Mouse (Mus musculus) lung, postnatal 14 days (tissue): Measurements from ENCODE around the gene A4galt.
"Not testable (repeated sequence)": the region's sequence is repeated elsewhere in the genome, so short reads cannot be mapped to it uniquely, and the experiment has no call there.

ENCODE experiments used
- DNase-seq: peaks from one replicate; pipeline ENCODE4 v3.0.0; 2021

A4galt gene

DNA sequence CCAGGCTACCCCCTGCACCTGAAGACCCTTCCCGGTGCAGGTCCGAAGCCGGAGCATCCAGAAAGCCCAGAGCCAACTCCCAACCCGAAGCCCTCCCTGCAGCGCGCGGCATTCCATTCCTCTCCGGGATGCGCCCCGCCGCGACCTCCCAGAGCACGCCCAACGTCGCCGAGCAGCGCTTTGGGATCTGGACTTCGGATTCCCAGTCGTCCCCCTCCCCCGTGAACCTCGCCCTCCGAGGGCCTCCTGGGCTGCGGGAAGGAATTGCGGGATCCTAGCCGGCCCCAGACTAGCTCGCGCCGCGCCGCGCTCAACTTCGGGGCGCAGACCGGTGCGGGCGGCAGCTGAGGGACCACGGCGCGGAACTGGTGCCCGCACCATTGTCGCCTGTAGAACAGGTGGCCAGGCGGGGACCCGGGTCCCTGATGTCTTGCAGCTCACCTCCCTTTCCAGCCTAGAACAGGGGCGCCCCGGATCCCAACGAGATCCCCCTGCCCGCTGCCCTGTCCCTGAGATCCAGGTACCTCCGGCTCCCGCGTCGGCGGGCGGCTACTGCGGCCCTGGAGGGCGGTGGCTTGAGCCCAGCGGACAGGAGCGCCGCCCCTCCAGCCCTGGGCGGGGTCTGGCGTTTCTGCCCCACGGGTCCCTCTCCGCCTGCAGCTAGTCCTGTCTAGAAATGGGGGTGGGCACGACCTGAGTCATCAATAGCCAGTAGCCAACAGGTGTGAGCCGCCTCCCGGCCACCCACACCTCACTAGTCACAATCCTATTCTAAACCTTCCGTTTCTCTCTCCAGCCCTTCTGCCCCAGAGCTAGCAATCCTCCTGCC is at the start of gene A4galt:
TSS of gene A4galt (minus strand) at position 599 of the 829 bp plus-strand sequence.
- DNase-seq = peak; percentile 48

DNA sequence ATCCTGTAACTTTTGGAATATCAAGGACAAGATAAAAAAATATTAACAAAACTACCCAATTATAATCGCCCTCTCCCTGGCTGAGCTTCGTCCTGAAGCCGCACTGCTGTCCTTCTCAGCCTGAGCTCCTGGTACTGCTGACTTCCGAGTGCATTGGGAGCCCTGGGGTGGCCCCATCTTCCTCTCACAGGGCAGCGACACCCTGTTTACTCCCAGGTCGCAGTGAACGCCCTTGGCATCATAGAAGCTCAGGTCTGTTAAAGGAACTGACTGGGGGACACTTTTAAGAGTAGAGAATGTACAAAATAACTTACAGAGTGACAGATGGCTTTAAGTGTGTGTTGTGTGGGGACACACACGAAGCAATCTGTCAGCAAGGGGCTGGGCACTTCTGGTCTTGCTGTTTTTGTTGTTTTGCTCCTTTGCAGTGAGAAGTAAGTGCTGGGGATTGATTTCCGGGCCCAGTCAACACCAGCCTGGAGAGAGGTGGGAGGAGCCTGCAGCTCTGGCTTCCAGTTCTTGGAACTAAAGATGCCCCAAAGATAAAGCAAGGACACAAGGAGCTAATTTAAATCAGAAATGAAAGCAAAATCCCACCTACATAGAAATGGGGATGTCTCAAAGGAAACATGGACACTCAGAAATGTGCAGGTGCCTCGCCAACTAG is 48.5 kb upstream of the A4galt start:
- DNase-seq = peak; percentile 25

DNA sequence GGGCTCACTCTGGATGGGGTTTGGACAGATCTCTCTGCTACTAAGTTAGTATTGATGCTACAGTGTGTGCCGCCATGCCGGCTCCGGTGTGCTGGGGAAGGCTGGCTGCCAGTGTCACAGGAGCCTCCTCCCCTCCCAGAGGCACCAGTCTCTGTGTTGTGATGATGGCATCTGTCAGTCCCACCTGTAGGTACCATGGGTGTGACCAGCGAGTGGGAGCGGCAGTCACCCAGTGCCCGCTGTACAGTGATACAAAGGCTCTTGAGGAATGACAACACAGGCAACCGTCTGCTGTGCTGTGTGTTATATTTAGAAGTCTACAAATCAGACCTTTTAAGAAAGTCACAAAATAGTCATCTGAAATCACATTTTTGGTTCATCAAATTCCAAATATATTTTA is 47.9 kb upstream of the A4galt start:
- no peak for DNase-seq

DNA sequence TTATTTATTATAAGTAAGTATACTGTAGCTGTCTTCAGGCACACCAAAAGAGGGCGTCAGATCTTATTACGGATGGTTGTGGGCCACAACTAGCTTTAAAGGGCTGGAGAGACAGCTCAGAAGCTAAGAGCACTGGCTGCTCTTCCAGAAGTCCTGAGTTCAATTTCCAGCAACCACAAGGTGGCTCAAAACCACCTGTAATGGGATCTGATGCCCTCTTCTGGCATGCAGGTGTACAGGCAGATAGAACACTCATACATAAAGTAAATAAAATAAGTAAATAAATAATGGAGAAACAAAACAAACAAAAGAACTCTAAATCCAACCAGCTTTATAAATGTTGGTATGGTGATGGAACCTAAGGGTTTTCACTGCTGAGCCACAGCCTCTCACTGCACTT is 47.2 kb upstream of the A4galt start:
- no peak for DNase-seq

DNA sequence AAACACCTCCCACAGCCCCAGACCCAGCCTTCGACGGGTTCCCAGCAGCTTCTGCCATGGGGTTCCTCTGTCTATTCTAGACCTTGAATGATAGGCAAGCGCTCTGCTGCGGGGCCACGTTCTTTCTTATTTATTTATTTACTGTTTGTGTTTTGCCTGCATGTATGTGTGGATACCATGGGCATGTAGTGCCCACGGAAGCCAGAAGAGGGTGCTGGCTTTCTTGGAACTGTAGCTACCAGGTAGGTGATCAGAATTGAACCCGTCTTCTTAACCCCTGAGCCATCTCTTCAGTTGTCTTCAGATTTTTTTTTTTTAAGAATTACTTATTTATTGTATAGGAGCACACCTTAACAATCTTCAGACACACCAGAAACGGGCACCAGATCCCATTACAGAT is 46.7 kb upstream of the A4galt start:
- DNase-seq = no peak

DNA sequence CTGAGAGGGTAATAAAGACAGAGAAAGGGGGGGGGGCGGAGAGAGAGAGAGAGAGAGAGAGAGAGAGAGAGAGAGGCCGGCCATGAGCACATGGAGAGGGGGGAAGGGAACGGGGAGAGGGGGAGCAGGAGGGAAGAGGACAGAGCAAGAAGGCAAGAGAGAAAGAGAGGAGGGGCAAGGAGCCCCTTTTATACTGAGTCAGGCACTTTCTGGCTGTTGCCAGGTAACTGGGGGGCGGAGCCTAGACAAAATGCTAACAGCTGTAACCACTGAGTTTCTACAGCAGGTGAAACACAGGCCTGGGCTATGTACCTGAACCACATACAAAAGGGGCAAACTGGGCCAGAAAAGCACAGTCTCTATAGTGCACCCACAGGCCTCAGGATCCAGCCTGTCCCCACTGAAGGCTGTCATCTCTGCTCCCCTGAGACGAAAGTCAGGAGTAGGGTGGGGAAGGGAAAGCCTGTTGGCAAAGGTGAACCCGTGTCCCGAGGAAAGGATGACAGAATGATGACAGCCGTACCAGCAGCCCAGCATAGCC is 45.3 kb upstream of the A4galt start:
- no peak for DNase-seq

DNA sequence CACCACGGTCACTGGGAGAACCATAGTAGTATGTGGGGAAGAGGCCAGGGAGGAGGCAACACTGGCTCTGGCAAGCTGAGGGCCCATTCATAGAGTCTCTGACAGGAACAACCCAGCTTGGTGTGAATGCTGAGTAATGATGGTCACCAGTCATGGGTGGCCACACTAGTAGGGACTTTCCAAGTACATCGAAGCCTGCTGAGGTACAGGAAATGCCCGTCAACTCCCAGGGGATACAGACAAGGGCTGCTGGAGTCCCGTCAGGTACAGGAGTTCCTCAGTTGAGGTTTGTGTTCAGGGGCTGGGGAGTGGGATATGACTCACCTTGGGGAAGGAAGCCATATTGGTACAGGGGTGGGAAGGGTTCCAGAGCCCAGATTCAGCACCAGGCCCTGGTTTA is 44.5 kb upstream of the A4galt start:
- no peak for DNase-seq

DNA sequence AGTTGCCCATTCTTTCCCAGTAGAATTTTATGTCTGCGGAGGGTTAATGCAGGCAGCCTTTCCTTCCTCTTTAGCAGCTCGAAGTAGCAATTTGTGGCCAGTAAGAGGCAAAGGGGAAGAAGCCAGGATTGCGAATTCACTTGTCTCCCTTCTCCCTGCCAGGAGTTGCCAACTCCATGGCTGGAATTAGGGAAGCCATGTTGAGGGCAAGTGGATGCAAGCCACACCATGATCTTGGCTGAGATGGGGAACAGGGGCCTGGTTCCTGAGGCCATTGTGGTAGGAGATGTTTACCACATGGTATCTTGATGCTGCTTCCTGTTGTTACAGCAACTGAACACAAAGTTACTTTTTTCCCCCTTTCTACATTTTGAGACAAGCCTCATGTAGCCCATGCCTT is 43.4 kb upstream of the A4galt start:
- no peak for DNase-seq

DNA sequence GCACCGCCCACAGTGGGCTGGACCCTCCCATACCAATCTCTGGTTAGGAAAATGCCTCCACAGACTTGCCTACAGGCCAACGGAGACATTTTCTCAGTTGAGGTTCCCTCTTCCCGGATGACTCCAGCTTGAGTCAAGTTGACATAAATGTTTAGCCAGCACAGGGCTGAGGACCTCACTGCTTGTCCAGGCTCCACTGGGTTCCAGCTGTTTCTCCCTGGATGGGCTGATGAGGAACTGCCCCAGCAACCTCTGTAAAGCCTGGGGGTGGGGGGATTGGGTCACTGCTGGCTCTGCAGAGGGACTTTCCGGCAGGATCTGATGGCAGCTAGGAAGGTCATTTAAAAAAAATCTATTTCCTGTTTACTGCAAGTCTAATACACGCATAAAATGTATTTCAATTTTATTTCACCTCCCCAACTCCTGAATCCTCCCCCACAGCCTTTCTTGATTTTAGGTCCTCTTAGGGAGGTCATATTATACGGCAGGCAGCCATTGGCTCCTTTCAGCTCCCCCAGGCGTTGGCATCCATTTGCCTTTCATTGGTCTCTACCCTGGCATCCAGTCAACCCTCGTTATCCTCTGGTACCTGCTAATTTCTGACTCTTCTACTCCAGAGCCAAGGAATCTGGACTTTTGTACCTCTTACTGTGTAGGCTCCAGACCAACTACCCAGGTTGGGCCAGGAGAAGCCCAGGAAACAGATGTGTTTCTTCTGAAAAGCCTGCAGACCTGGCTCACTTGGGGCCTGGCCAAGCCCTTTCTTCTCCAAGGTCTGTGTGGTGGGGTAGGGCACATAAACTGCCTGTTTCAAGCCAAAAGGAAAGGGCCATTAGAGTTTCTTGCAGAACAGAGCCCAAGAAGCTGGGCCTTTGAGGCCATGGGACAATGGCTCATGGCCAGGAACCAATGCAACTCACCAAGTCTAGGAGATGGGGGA is 42.4 kb upstream of the A4galt start:
- DNase-seq = peak; percentile 26

DNA sequence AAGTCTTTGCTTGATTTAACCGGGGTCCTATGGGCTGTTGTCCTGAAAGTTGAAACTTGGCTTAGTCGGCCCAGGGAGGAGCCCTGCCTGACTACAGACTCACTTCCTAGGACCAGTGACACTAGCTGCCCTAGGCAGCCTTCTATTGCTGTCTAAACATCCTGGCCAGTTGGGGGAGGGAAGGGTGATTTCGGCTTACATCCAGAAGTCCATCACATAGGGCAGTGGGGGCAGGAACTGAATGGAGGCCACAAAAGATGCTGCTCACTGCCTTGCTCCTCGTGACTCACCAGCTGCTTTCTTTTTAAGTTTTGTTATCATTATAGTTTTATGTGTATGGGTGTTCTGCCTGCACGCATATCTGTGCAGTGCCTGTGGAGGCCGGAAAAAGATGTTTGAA is 41.6 kb upstream of the A4galt start:
- DNase-seq = peak; percentile 68

DNA sequence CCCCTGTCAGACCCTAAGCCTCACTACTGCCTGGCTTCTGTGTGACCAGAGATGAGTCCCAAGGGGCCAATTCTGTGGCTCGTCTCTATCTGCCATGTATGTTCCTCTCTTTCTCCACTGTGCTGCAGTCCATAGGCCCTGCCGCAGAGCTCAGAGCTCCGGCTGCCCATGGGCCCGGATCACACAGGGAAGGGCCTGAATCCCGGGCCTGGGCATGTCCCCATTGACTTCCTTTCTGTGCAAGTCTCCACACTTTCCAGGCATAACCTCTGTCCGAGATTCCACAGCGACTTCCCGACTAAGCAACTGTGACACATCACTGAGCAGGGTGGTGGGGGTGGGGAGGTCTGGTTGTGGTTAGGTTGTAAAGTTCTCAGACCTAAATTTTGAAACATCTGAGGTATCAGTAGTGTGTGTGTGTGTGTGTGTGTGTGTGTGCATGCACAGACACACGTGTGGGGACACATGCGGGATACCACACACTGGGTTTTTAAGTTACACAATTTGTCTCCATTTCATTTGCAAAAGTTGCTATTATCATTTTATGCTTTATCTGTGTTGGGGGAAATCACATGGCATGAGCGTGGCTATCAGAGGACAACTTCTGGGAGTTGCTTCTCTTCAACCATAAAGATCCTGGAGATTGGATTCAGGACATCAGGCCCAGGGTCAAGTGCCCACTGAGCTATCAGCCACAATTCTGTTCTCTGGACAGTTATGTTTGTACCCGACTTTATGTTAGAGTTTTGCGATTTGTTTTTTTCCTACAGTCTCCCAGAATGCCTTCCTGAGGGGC is 40.9 kb upstream of the A4galt start:
- DNase-seq = no peak

DNA sequence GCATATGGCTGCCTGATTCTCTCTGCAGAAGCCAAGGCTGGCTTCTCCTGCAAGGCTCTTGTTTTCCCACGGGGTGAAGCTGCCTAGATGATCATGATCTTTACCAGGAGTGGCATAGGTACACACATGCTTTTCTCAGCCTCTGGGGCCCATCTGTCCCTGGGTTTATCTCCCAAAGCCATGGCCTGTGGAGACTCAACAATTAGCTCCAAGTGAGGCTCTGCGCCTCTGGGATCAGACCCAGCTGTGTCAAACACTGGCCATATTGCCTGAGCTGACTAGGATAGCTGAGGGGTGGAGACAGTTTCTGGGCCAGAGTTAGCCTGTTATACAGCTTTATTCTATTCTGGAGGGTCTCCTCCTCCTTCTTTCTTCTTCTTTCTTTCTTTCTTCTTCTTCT is 39.3 kb upstream of the A4galt start:
- no peak for DNase-seq

DNA sequence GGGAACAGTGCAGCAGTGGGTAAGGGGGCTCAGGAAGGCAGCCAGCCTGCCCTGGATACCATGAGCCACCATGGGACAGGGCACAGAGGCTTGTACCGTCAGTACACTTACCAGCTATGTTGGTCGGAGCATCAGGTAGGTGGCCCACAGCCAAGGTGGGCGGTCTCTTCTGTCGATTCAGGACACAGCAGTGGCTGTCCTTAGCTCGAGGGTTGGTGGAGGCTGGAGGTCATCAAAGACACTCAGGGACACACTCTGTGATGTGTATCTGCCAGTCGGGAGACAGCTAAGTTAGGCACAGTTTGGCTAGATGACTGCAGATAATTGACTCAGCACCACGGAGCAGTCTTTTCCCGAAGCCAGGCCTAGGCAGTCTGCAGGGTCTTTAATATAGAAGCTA is 33.3 kb upstream of the A4galt start:
- DNase-seq = no peak

DNA sequence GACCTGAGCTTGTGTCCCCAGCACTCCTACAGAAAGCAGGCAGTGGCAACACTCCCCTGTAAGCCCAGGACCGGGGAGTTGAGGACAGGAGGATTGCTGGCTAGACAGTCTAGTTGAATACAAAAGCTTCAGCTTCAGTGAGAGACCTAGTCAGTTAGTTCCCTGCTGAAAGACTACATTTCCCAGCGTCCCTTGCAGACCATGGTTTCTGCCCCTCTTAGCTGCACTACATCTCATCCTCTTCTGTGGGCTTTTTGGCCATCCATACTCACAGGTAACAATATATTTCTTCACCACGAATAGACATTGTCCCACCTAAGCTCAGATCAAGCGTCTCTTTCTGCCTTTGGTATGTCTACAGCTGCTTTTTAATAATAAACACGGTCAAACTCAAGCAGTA is 30.8 kb upstream of the A4galt start:
- DNase-seq = no peak

DNA sequence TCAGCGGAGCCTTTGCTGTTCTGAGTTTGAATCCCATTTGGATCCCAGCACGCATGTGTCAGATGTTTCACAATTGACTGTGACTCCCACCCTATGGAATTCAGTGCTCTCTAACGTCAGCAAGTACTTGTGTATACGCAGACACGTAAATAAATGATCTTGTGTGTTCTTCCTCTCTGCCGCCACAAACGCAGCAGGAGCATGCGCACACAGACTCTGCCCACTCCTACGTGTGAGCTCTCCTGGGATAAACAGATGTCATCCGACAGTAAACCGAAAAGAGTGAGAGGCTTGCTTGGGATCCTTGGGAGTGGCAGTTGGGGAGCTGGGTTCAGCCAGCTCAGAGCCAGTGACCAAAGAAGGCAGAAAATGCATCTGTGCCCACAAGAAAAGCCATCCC is 29.7 kb upstream of the A4galt start:
- DNase-seq = peak; percentile 33

DNA sequence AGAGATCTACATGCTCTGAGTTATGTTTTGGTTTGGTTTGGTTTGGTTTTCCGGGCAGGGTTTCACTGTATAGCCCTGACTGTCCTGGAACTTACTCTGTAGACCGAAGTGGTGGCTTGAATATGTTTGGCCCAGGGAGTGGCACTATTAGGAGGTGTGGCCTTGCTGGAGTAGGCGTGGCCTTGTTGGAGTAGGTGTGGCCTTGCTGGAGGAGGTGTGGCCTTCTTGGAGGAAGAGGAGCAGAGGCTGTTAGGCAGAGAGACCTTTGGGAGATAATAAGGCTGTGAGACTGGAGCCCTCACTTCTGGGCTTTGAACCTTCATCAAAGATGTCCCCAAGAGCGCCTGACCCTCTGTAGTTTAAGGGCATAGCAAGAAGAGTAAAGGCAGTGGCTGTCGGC is 27.0 kb upstream of the A4galt start:
- no peak for DNase-seq

DNA sequence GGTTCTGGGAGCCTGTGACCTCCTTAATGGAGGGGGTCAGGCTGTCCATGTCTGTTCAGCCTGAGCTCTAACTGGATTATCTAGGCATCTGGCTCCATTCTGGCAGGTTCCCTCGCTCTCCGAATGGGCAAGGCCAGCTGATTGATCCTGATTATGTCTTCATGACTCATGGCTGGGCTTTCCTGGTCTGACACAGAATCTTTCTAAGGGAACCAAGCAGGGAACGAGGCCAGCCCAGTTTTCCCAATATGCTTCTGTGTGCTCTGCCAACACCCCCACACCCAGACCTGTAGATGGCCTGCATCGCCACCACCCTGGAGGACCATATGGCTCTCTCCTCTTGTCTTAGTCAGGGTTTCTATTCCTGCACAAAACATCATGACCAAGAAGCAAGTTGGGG is 25.9 kb upstream of the A4galt start:
- no peak for DNase-seq

DNA sequence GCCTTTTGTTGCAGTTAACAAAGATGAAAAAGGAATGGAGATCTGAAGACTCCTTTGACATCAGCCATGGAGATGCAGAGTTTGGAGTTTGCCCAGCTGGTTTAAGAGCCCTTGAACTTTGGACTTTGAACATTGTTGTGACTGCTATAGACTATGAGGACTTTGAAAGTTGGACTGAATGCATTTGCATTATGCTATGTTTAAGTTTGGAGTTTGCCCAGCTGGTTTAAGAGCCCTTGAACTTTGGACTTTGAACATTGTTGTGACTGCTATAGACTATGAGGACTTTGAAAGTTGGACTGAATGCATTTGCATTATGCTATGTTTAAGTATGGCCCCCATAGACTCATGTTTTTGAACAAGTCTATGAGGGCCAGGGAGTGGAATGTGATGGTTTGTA is 22.7 kb upstream of the A4galt start:
- not testable (repeated sequence) for DNase-seq

DNA sequence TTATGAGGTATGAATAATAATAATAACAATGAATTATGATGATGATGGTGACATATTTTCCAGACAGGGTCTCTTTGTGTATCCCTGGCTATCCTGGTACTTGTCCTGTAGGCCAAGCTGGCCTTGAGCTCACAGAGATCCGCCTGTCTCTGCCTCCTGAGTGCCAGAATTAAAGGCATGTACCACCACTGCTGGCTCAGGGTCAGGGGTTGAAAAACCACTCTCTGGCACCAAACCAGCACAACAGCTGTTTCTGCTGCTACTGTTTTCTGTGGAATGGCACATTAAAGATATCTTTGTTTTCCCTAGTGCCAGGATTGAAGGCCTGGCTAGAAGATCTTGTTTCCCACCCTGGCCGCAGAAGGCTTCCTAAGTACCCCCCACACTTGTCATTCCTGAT is 21.4 kb upstream of the A4galt start:
- DNase-seq = no peak

DNA sequence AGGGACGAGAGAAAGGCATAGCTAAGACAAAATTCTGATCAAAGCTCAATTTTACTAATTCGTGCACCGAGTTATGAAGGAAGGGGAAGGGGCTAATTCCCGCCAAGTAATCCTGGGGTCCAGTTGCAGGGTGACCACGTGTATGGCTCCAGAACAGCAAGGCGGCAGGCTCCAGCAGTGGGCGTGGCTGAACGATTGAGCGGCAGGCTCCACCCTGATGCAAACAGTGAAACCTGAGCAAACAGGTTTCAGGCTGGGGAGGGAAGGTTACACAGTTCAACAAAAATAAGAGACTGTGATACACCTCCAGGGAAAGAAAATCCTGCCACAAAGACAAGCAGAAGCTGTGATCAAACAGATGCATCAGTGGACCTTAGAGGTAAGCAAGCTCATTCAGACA is 19.6 kb upstream of the A4galt start:
- not testable (repeated sequence) for DNase-seq

DNA sequence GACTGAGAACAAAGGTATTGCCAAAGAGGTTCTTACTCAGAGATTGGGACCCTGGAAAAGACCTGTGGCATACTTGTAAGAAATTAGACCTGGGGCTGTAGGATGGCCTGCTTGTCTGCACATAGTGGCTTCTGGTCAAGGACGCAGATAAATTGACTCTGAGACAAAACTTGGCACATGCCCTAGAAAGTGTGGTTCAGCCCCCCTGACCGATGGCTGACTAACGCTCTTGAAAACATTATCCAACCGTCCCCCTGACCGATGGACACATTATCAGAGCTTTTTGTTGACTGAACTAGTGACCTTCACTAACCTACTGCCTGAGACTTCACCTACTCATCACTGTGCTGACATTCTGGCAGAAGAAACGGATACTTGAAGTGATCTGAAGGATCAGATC is 18.4 kb upstream of the A4galt start:
- DNase-seq = not testable (repeated sequence)

DNA sequence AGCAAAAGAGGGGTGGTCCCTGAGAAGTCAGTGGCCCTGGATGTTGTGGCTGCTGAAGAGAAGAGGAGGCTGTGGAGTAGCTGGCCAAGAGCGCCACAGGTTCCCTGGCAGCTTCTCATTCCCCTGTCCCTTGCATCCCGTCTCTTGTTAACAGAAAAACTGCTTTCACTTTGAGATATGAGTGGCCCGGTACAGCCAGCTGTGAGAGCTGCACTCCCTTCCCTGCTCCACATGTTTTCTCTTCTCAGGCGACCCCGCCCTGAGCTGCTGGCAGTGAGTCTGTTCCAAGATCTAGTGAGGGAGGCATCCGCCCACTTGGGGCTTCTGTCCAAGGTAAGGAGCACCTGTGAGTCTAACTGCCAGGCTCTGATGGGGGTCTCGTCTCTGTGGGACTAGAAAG is 16.9 kb upstream of the A4galt start:
- DNase-seq = peak; percentile 31
